ENCODE assay signal across 13 mouse cellular contexts in genomic region chr17:80982976-80983375, GRCm38 (mm10). TPM values are rescaled to one million over a fixed set of nuclear protein-coding genes. Genes with fewer than 3 reads are reported as not detected.
DNase-seq lines count a peak whose midpoint lies in the region; ATAC-seq lines count a peak whose summit lies in the region.
"Had no signal": no experiment of that assay in that cellular context is flagged by ENCODE, and none has a peak within 500 bp of the region (broad histone marks: within the 10 kb centered on the region; RNA-seq: fewer than 3 reads in every experiment).

No protein-coding gene starts in this region.

- no peak for DNase-seq in hindbrain, embryonic 11.5 days (ENCODE audit: low spot score)
- DNase-seq in hindbrain, embryonic 14.5 days (ENCODE audit: low spot score) = no peak
- DNase-seq in midbrain, embryonic 11.5 days (ENCODE audit: low spot score, missing footprints) = no peak
- DNase-seq in forebrain, embryonic 14.5 days (ENCODE audit: low spot score) = no peak
- no peak for DNase-seq in thymus, postnatal 0 days (ENCODE audit: low spot score)
- DNase-seq in embryo, embryonic 9.5 days (ENCODE audit: extremely low spot score) = no peak

- WGBS in hindbrain, embryonic 11.5 days = 87% methylated on average over 10 of the region's 10 CpGs
- WGBS in hindbrain, embryonic 14.5 days = 74% methylated on average over 10 of the region's 10 CpGs
- WGBS in midbrain, embryonic 13.5 days = 81% methylated on average over 10 of the region's 10 CpGs
- 78% methylated on average over 10 of the region's 10 CpGs for WGBS in midbrain, embryonic 11.5 days
- WGBS in forebrain, embryonic 14.5 days = 86% methylated on average over 10 of the region's 10 CpGs

- H3K4me2 ChIP-seq in hindbrain, embryonic 11.5 days (replicated peaks; ENCODE audit: low read depth, low read length) = no peak overlapping the region
- H3K4me2 ChIP-seq in hindbrain, embryonic 14.5 days (replicated peaks) = no peak overlapping the region
- no peak overlapping the region for H3K4me2 ChIP-seq in midbrain, embryonic 13.5 days (replicated peaks)
- no peak overlapping the region for H3K4me2 ChIP-seq in midbrain, embryonic 11.5 days
- H3K4me2 ChIP-seq in forebrain, embryonic 14.5 days (ENCODE audit: low read length) = no peak overlapping the region
- H3K4me2 ChIP-seq: limb, embryonic 12.5 days; liver, embryonic 12.5 days had no signal

- no peaks in the 10 kb centered on the region for H3K9me3 ChIP-seq in hindbrain, embryonic 11.5 days (ENCODE audit: control insufficient read depth, low read length)
- H3K9me3 ChIP-seq in hindbrain, embryonic 14.5 days (ENCODE audit: control insufficient read depth, low read length) = no peaks in the 10 kb centered on the region
- no peaks in the 10 kb centered on the region for H3K9me3 ChIP-seq in midbrain, embryonic 13.5 days
- no peaks in the 10 kb centered on the region for H3K9me3 ChIP-seq in midbrain, embryonic 11.5 days (ENCODE audit: control insufficient read depth, low read length)
- no peaks in the 10 kb centered on the region for H3K9me3 ChIP-seq in forebrain, embryonic 14.5 days (replicated peaks; ENCODE audit: control insufficient read depth, low read length)
- H3K9me3 ChIP-seq: limb, embryonic 12.5 days; liver, embryonic 12.5 days; megakaryocyte, embryonic 14.5 days had no signal

- H3K4me1 ChIP-seq in hindbrain, embryonic 11.5 days (replicated peaks; ENCODE audit: control insufficient read depth, insufficient read depth, low read length) = no peaks in the 10 kb centered on the region
- H3K4me1 ChIP-seq in hindbrain, embryonic 14.5 days (replicated peaks; ENCODE audit: control insufficient read depth, insufficient read depth, low read length) = peaks cover 12% of the 10 kb centered on the region; the same call in 1 of the 2 replicates
- H3K4me1 ChIP-seq in midbrain, embryonic 13.5 days (replicated peaks) = peaks cover 21% of the 10 kb centered on the region
- H3K4me1 ChIP-seq in midbrain, embryonic 11.5 days (ENCODE audit: control insufficient read depth, insufficient read depth, low read length) = no peaks in the 10 kb centered on the region
- H3K4me1 ChIP-seq in forebrain, embryonic 14.5 days (ENCODE audit: control insufficient read depth, insufficient read depth, low read length) = peaks cover 16% of the 10 kb centered on the region
- H3K4me1 ChIP-seq: liver, embryonic 12.5 days; megakaryocyte, embryonic 14.5 days had no signal

- no peak overlapping the region for H3K4me3 ChIP-seq in hindbrain, embryonic 11.5 days (ENCODE audit: low read depth, low read length)
- no peak overlapping the region for H3K4me3 ChIP-seq in hindbrain, embryonic 14.5 days (replicated peaks; ENCODE audit: low read length)
- no peak overlapping the region for H3K4me3 ChIP-seq in midbrain, embryonic 13.5 days (replicated peaks)
- no peak overlapping the region for H3K4me3 ChIP-seq in midbrain, embryonic 11.5 days (ENCODE audit: low read depth, low read length)
- no peak overlapping the region for H3K4me3 ChIP-seq in forebrain, embryonic 14.5 days (ENCODE audit: low read depth, low read length)
- H3K4me3 ChIP-seq: heart, adult 2 months; limb, embryonic 12.5 days; liver, embryonic 12.5 days; megakaryocyte, embryonic 14.5 days; myocyte had no signal

- no peaks in the 10 kb centered on the region for H3K36me3 ChIP-seq in hindbrain, embryonic 11.5 days (ENCODE audit: control insufficient read depth, insufficient read depth, low read length)
- H3K36me3 ChIP-seq in hindbrain, embryonic 14.5 days (replicated peaks; ENCODE audit: control insufficient read depth, insufficient read depth) = no peaks in the 10 kb centered on the region
- H3K36me3 ChIP-seq in midbrain, embryonic 13.5 days = no peaks in the 10 kb centered on the region
- no peaks in the 10 kb centered on the region for H3K36me3 ChIP-seq in midbrain, embryonic 11.5 days (ENCODE audit: control insufficient read depth, insufficient read depth, low read length)
- no peaks in the 10 kb centered on the region for H3K36me3 ChIP-seq in forebrain, embryonic 14.5 days (ENCODE audit: control insufficient read depth, insufficient read depth, low read length)
- H3K36me3 ChIP-seq: limb, embryonic 12.5 days; liver, embryonic 12.5 days had no signal

- H3K27me3 ChIP-seq in hindbrain, embryonic 11.5 days (ENCODE audit: control insufficient read depth, insufficient read depth, low read length) = no peaks in the 10 kb centered on the region
- H3K27me3 ChIP-seq in hindbrain, embryonic 14.5 days (ENCODE audit: control insufficient read depth, insufficient read depth, low read length) = no peaks in the 10 kb centered on the region
- no peaks in the 10 kb centered on the region for H3K27me3 ChIP-seq in midbrain, embryonic 13.5 days
- no peaks in the 10 kb centered on the region for H3K27me3 ChIP-seq in midbrain, embryonic 11.5 days (ENCODE audit: control insufficient read depth, insufficient read depth, low read length)
- H3K27me3 ChIP-seq in forebrain, embryonic 14.5 days (replicated peaks; ENCODE audit: control insufficient read depth, insufficient read depth, low read length) = no peaks in the 10 kb centered on the region
- H3K27me3 ChIP-seq: limb, embryonic 12.5 days; liver, embryonic 12.5 days had no signal

- no peak overlapping the region for H3K9ac ChIP-seq in hindbrain, embryonic 11.5 days (ENCODE audit: low read depth, low read length)
- H3K9ac ChIP-seq in hindbrain, embryonic 14.5 days = no peak overlapping the region
- H3K9ac ChIP-seq in midbrain, embryonic 13.5 days (replicated peaks) = no peak overlapping the region
- no peak overlapping the region for H3K9ac ChIP-seq in midbrain, embryonic 11.5 days (ENCODE audit: low read length)
- 0 out of 2 replicates have a peak overlapping the region, but pooled peaks have one; percentile 22 for H3K9ac ChIP-seq in forebrain, embryonic 14.5 days (ENCODE audit: low read length)
- H3K9ac ChIP-seq: limb, embryonic 12.5 days; liver, embryonic 12.5 days had no signal

- no peak overlapping the region for H3K27ac ChIP-seq in hindbrain, embryonic 11.5 days (ENCODE audit: low read depth, low read length)
- no peak overlapping the region for H3K27ac ChIP-seq in hindbrain, embryonic 14.5 days
- H3K27ac ChIP-seq in midbrain, embryonic 13.5 days = peak overlapping the region; percentile 36; the same call in 1 of the 2 replicates
- no peak overlapping the region for H3K27ac ChIP-seq in midbrain, embryonic 11.5 days (ENCODE audit: low read depth, low read length)
- H3K27ac ChIP-seq in forebrain, embryonic 14.5 days (ENCODE audit: low read depth, low read length) = peak overlapping the region; percentile 88
- H3K27ac ChIP-seq: heart, adult 2 months; limb, embryonic 12.5 days; liver, embryonic 12.5 days had no signal

- peak; percentile 33; the same call in 1 of the 2 replicates for ATAC-seq in hindbrain, embryonic 11.5 days (ENCODE audit: low FRiP score)
- no peak for ATAC-seq in hindbrain, embryonic 14.5 days (ENCODE audit: low FRiP score)
- no peak for ATAC-seq in midbrain, embryonic 13.5 days
- no peak for ATAC-seq in midbrain, embryonic 11.5 days (ENCODE audit: low FRiP score)
- no peak for ATAC-seq in forebrain, embryonic 14.5 days
- ATAC-seq: liver, embryonic 12.5 days had no signal

RNA-seq across cellular contexts. Expression of gene Tmem178, which starts 38.5 kb away (rescaled TPM):
- 17.0 and 19.8 TPM in 2 replicates for polyA plus RNA-seq in hindbrain, embryonic 11.5 days (2014; fragmentation: Nextera tagmentation; extraction: Ambion mirVana)
- 33.9 and 34.2 TPM in 2 replicates for polyA plus RNA-seq in hindbrain, embryonic 14.5 days (2014; fragmentation: Nextera tagmentation; extraction: Ambion mirVana)
- polyA plus RNA-seq in midbrain, embryonic 13.5 days (2015; fragmentation: Nextera tagmentation; extraction: Ambion mirVana) = 25.7 and 32.0 TPM in 2 replicates
- polyA plus RNA-seq in midbrain, embryonic 11.5 days (2014; fragmentation: Nextera tagmentation; extraction: Ambion mirVana) = 12.8 and 14.2 TPM in 2 replicates
- polyA plus RNA-seq in forebrain, embryonic 14.5 days (2014; fragmentation: Nextera tagmentation; extraction: Ambion mirVana) = 39.0 and 43.4 TPM in 2 replicates
- 0.12 and 0.29 TPM in 2 replicates for polyA plus RNA-seq in thymus, postnatal 0 days (2015; fragmentation: Nextera tagmentation; extraction: Ambion mirVana)
- polyA plus RNA-seq: C2C12, myocyte had no signal

Comparison
In these comparisons a context has a peak if more than half of its experiments do, and no peak if none do; other contexts are left out.
1. H3K27ac ChIP-seq: peak in midbrain, embryonic 13.5 days (single experiment) and forebrain, embryonic 14.5 days (single experiment); none in hindbrain, embryonic 11.5 days (single experiment), hindbrain, embryonic 14.5 days (single experiment) and midbrain, embryonic 11.5 days (single experiment).
2. RNA of gene Tmem178, which starts 38.5 kb away (polyA plus RNA-seq): 39.0 to 43.4 TPM in forebrain, embryonic 14.5 days, 33.9 to 34.2 TPM in hindbrain, embryonic 14.5 days, 25.7 to 32.0 TPM in midbrain, embryonic 13.5 days, 17.0 to 19.8 TPM in hindbrain, embryonic 11.5 days and 12.8 to 14.2 TPM in midbrain, embryonic 11.5 days; 0.12 to 0.29 TPM in thymus, postnatal 0 days; every median in the first group is over 10 times any median in the second.